Mouse (Mus musculus): ENCODE measurements around the gene Cyp4v3.

DNA sequence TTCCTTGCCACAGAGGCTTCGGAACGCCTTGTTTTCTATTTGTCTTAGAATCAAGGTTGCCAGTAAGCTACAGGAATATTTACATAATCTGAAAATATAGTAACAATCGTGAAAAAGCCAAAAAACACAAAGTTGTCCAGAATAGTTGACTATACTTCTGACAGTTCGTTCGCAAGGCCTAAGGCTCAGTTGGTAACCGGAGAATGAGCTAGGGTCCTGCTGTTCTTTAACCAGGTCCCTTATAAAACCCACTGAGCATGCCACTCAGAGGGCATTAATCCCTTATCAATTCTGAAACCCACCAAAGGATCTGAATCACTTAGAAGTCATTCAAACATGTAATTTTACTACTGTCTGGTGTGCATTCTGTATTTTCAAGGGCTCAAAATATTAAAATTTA lies 22.8 kb upstream of the Cyp4v3 start:
- TF ChIP-seq CTCF (conservative IDR thresholded peaks at IDR 0.05 in 1 of 2, IDR thresholded peaks at IDR 0.05 in 1 of 2; ENCODE audit: low read depth in 2 of 2, low read length in 2 of 2) (no peak), USF1 (IDR thresholded peaks at IDR 0.05; ENCODE audit: low read depth, low read length) (no peak), ZC3H11A (IDR thresholded peaks at IDR 0.05; ENCODE audit: low read depth, low read length) (no peak), POLR2A (IDR thresholded peaks at IDR 0.05; ENCODE audit: low read depth, low read length) (no peak), EP300 (IDR thresholded peaks at IDR 0.05; ENCODE audit: low read length) (no peak), CHD1 (IDR thresholded peaks at IDR 0.05; ENCODE audit: low read depth, low read length) (no peak), TBP (conservative IDR thresholded peaks at IDR 0.05; ENCODE audit: low read depth, low read length) (no peak), MAFK (IDR thresholded peaks at IDR 0.05; ENCODE audit: insufficient replicate concordance, low read length) (no peak)
